Mouse (Mus musculus) cerebellum, postnatal 14 days (tissue): Measurements from ENCODE around the gene Samhd1.
A peak's percentile ranks its signal among the peaks of the same experiment; 100 is the strongest.

Experiments used
- DNase-seq, 2 experiments: peaks; one replicate each; pipeline ENCODE4 v3.0.0; 2021; ENCODE audit warnings: mixed read lengths in 2 of 2

Gene Samhd1

GRCm38 (mm10) chr2:157136176-157136575, 1.1 kb upstream of the Samhd1 start:
- no peak for DNase-seq

GRCm38 (mm10) chr2:157135529-157136120, 560 bp upstream of the Samhd1 start:
- peak in 1 of 2 experiments; percentile 29 for DNase-seq

- DNase-seq = no peak
These were observed 560 bp downstream of the Samhd1 start for GRCm38 (mm10) chr2:157134479-157134931.

GRCm38 (mm10) chr2:157133769-157134478, 1.1 kb downstream of the Samhd1 start:
- no peak for DNase-seq

GRCm38 (mm10) chr2:157132686-157133540, 2.2 kb downstream of the Samhd1 start:
- no peak for DNase-seq

- DNase-seq = no peak
These were observed 3.0 kb downstream of the Samhd1 start for GRCm38 (mm10) chr2:157132086-157132485.

GRCm38 (mm10) chr2:157130813-157131514, 4.1 kb downstream of the Samhd1 start:
- no peak for DNase-seq

- no peak for DNase-seq
These were observed 5.4 kb downstream of the Samhd1 start for GRCm38 (mm10) chr2:157129601-157130164.

- DNase-seq = no peak
These were observed 6.0 kb downstream of the Samhd1 start for GRCm38 (mm10) chr2:157129096-157129495.

GRCm38 (mm10) chr2:157128072-157128471, 7.0 kb downstream of the Samhd1 start:
- DNase-seq = no peak

GRCm38 (mm10) chr2:157127370-157127769, 7.7 kb downstream of the Samhd1 start:
- DNase-seq = no peak

GRCm38 (mm10) chr2:157125246-157125645, 9.8 kb downstream of the Samhd1 start:
- DNase-seq = no peak

- DNase-seq = no peak
These were observed 13.3 kb downstream of the Samhd1 start for GRCm38 (mm10) chr2:157121766-157122165.

- DNase-seq = no peak
These were observed 16.0 kb downstream of the Samhd1 start for GRCm38 (mm10) chr2:157119075-157119474.

- DNase-seq = no peak
These were observed 16.5 kb downstream of the Samhd1 start for GRCm38 (mm10) chr2:157118556-157118955.

- peak; percentile 46 to 54 for DNase-seq
These were observed 18.1 kb downstream of the Samhd1 start for GRCm38 (mm10) chr2:157116964-157117363.

- no peak for DNase-seq
These were observed 26.8 kb downstream of the Samhd1 start for GRCm38 (mm10) chr2:157108236-157108635.

- no peak for DNase-seq
These were observed 30.6 kb downstream of the Samhd1 start for GRCm38 (mm10) chr2:157104454-157104853.

GRCm38 (mm10) chr2:157102256-157102655, 32.8 kb downstream of the Samhd1 start:
- no peak for DNase-seq

- DNase-seq = no peak
These were observed 33.4 kb downstream of the Samhd1 start for GRCm38 (mm10) chr2:157101650-157102049.

- DNase-seq = no peak
These were observed 34.8 kb downstream of the Samhd1 start for GRCm38 (mm10) chr2:157100319-157100605.

GRCm38 (mm10) chr2:157099532-157100318, 35.3 kb downstream of the Samhd1 start:
- no peak for DNase-seq
